ENCODE assay signal across 8 mouse cellular contexts in the genomic region with DNA sequence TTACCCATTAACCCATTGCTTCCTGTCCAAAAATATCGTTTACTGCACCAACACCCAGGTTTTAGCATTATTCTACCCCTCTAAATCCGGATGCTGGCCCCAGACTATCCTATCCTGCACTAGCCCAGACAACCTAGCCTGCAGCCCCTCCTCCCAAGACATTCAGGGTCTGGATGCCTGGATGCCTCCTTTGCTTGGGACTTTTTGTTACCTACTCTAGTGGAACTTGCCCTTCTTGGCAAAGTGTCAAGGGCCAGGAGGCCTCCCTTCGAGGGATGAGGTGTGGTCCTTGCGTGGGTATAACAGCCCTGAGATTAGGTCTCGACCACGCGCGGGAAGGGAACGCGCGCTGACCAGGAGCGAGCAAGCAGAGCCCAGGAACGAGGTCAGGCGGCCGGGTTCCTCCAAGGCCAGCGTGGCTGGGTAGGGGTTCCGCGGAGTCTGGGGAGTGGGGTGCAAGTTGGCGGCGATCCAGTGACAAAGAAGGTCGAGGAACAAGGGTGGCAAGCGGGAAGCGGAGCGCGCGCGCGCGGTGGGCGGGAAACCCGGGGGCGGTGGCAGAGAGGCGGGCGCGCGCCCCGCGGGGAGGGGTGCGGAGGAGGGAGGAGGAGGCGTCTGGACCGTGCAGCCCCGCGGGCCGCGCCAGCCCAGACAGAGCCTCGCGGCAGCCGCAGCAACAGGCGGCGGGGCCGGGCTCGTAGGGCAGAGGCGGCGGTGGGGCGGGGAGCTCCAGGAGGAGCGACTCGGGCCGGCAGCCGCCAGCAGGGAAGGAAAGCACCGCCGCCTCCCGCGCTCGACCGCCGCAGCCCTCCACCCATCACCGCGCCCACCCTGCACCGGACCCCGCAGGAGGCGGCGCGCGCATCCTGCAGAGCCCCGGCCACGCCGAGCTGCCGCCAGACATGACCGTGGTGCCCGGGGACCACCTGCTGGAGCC. TPM values are rescaled to one million over a fixed set of nuclear protein-coding genes. Genes with fewer than 3 reads are reported as not detected.
DNase-seq lines count a peak whose midpoint lies in the region; ATAC-seq and TF ChIP-seq lines count a peak whose summit lies in the region.

A gene (plus strand): TSS at position 649 of the 937 bp plus-strand sequence.

- peak; percentile 45 for DNase-seq in cerebellum, adult 11-12 months
- peak; percentile 89 for DNase-seq in forebrain, postnatal 0 days
- DNase-seq in heart, postnatal 4 days = peak; percentile 68
- peak; percentile 61 to 65 for DNase-seq in layer of hippocampus, postnatal 14 days (ENCODE audit: low spot score in 2 of 2)
- DNase-seq in lung, postnatal 25 days (ENCODE audit: low spot score) = peak; percentile 50
- DNase-seq in retina, adult 2 months (ENCODE audit: low read depth, low spot score) = peak; percentile 13
- DNase-seq in thymus, postnatal 36 days = peak; percentile 90

- TF ChIP-seq EP300 in ES-Bruce4 (IDR thresholded peaks at IDR 0.05; ENCODE audit: insufficient read depth, low read depth, low read length) = no peak

- peaks cover 20% of the 10 kb centered on the region for H3K27me3 ChIP-seq in ES-Bruce4 (ENCODE audit: control insufficient read depth, insufficient read depth, low read length, poor library complexity, severe bottlenecking)
- no peaks in the 10 kb centered on the region for H3K27me3 ChIP-seq in forebrain, postnatal 0 days (ENCODE audit: insufficient read depth, low read length)

- peak within 1 kb of the TSS; percentile 68 for H3K4me2 ChIP-seq in forebrain, postnatal 0 days (ENCODE audit: low read depth)

- H3K27ac ChIP-seq in ES-Bruce4 (ENCODE audit: insufficient read depth, low read length) = no peak within 1 kb of the TSS
- peak within 1 kb of the TSS; percentile 91 for H3K27ac ChIP-seq in forebrain, postnatal 0 days (ENCODE audit: low read depth, low read length)

- H3K36me3 ChIP-seq in ES-Bruce4 (ENCODE audit: control insufficient read depth, insufficient read depth, low read length, poor library complexity, severe bottlenecking) = no peaks in the 10 kb centered on the region
- H3K36me3 ChIP-seq in forebrain, postnatal 0 days (ENCODE audit: insufficient read depth) = no peaks in the 10 kb centered on the region

- TF ChIP-seq POLR2A in ES-Bruce4 (IDR thresholded peaks at IDR 0.05; ENCODE audit: insufficient read depth, low read length) = no peak

- H3K4me3 ChIP-seq in ES-Bruce4 (ENCODE audit: low read depth, low read length) = peak within 1 kb of the TSS; percentile 79
- H3K4me3 ChIP-seq in forebrain, postnatal 0 days (ENCODE audit: low read depth, low read length) = peak within 1 kb of the TSS; percentile 79

- H3K9ac ChIP-seq in ES-Bruce4 (ENCODE audit: low read depth, poor library complexity, severe bottlenecking) = peak within 1 kb of the TSS; percentile 51
- peak within 1 kb of the TSS; percentile 95 for H3K9ac ChIP-seq in forebrain, postnatal 0 days

- under 1% methylated on average over 69 of the region's 80 CpGs for WGBS in forebrain, postnatal 0 days

- no peaks in the 10 kb centered on the region for H3K4me1 ChIP-seq in ES-Bruce4 (ENCODE audit: control insufficient read depth, insufficient read depth, low read length)
- H3K4me1 ChIP-seq in forebrain, postnatal 0 days (ENCODE audit: insufficient read depth) = peaks cover 13% of the 10 kb centered on the region

- ATAC-seq in forebrain, postnatal 0 days = peak; percentile 92

- H3K9me3 ChIP-seq in ES-Bruce4 (replicated peaks; ENCODE audit: control insufficient read depth, insufficient read depth, low read length, poor library complexity, severe bottlenecking) = no peaks in the 10 kb centered on the region
- no peaks in the 10 kb centered on the region for H3K9me3 ChIP-seq in forebrain, postnatal 0 days (ENCODE audit: low read length)

- no peak for TF ChIP-seq CTCF in ES-Bruce4 (IDR thresholded peaks at IDR 0.05; ENCODE audit: low read depth, low read length)
- no peak for TF ChIP-seq CTCF in forebrain, postnatal 0 days (IDR thresholded peaks at IDR 0.05; ENCODE audit: low read depth)

RNA-seq across cellular contexts. Expression of the gene that starts here (rescaled TPM):
- polyA plus RNA-seq in ES-Bruce4 (2011; ENCODE audit: insufficient read depth, insufficient read length, low read depth, missing spikeins) = 0.35 and 0.63 TPM in 2 replicates
- 30.4 and 34.7 TPM in 2 replicates for total RNA-seq in forebrain, postnatal 0 days (2014; rRNA removed)
- 8.1 and 13.9 TPM in 2 replicates for polyA plus RNA-seq in forebrain, postnatal 0 days (2015; fragmentation: Nextera tagmentation; extraction: Ambion mirVana)
- under 1 TPM; 0.50 to 0.69 TPM for total RNA-seq in heart, postnatal 4 days (2021)
- 10 to 100 TPM; 13.8 to 17.1 TPM for total RNA-seq in layer of hippocampus, postnatal 14 days (2021)

Comparison
In these comparisons a context has a peak if more than half of its experiments do, and no peak if none do; other contexts are left out.
1. RNA of the gene that starts here (total RNA-seq): 30.4 to 34.7 TPM in forebrain, postnatal 0 days and 13.8 to 17.1 TPM in layer of hippocampus, postnatal 14 days; 0.50 to 0.69 TPM in heart, postnatal 4 days; every median in the first group is over 4 times any median in the second.
2. Peak in DNase-seq in heart, postnatal 4 days; RNA of the gene not detected or under 1 TPM.
3. DNase-seq: peak in every context shown above with its lines; median percentile 90 in thymus, postnatal 36 days; 89 in forebrain, postnatal 0 days; 68 in heart, postnatal 4 days; 63 in layer of hippocampus, postnatal 14 days; 50 in lung, postnatal 25 days; 45 in cerebellum, adult 11-12 months; 13 in retina, adult 2 months.